Mouse (Mus musculus) gastrocnemius, adult 2 months (tissue): Measurements from ENCODE around the gene Ccdc71l. TPM values are rescaled to one million over a fixed set of nuclear protein-coding genes. Genes with fewer than 3 reads are reported as not detected.
A peak's percentile ranks its signal among the peaks of the same experiment; 100 is the strongest.

ENCODE experiments used
- DNase-seq: peaks from one replicate; pipeline ENCODE4 v3.0.0; 2022
- H3K27ac ChIP-seq: fragments of 200-600 bp; 2 replicates; pipeline ENCODE4 v1.8.1; 2022; ENCODE audit warnings: mild to moderate bottlenecking
- H3K4me3 ChIP-seq: fragments of 200-600 bp; 2 replicates; pipeline ENCODE4 v1.8.1; 2022; ENCODE audit warnings: mild to moderate bottlenecking, moderate library complexity
- CTCF ChIP-seq: fragments of 200-600 bp; IDR thresholded peaks from 2 replicates; pipeline ENCODE4 v1.8.1; 2022; ENCODE audit warnings: antibody characterized with exemption, mild to moderate bottlenecking, moderate library complexity
- intact Hi-C: fragments of 180-260 bp; cut with DNase I; formaldehyde crosslinking; loops from one replicate; pipeline ENCODE4 v1.15.1; 2025
- long read RNA-seq, 2 experiments: library from polyadenylated mRNA; stranded (forward); transcript quantifications; one replicate each; pipeline ENCODE4 v2.0.0; 2021
- total RNA-seq, 2 experiments: library from RNA; stranded (reverse); gene quantifications; 2 replicates each; pipeline ENCODE4 v1.2.3; 2021

The Ccdc71l gene
- total RNA-seq, result 1 to 10 TPM; 5.4 to 5.9 TPM
- long read RNA-seq, experiment 1, full-length matches to known transcripts, result 11 of 11 reads
- long read RNA-seq, experiment 1, partial matches to known transcripts, result 0 of 11 reads
- long read RNA-seq, experiment 1, other reads (novel, unspliced or antisense), result 0 of 11 reads
- long read RNA-seq, experiment 2, full-length matches to known transcripts, result 10 of 10 reads
- long read RNA-seq, experiment 2, partial matches to known transcripts, result 0 of 10 reads
- long read RNA-seq, experiment 2, other reads (novel, unspliced or antisense), result 0 of 10 reads

GRCm38 (mm10) chr12:32378528-32379295 is at the start of gene Ccdc71l:
Ccdc71l (plus strand) TSS chr12:32378704.
- no peak for TF ChIP-seq CTCF
- intact Hi-C loops, result loop anchor here (2.0 to 10.0 kb wide), 5 partner anchors 86 to 518 kb away; no protein-coding TSS in a partner anchor

DNA sequence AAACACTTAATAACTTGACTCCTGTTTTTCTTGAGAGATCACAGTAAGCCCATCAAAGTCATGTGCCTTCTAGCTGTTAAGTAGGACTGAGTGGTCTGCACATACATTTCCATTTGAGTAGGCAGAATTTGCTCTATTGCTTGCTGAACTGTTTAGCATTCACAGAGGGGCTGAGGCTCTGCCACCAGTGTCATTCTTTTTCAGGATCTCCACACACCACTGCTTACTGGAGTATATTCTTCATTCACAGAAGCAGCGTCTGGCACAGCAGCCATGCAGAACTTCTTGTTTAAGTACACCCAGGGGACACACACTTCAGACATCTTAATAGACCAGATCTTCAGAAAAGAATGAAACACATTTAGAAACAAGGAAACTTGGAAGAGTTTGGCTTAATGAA is 39.4 kb upstream of the Ccdc71l start:
- intact Hi-C loops, result no loop called here
- no peak overlapping the region for H3K27ac ChIP-seq
- H3K4me3 ChIP-seq, result no peak overlapping the region
- DNase-seq, result no peak
- no peak for TF ChIP-seq CTCF

More at GRCm38 (mm10) chr12:32378528-32379295, at the start of gene Ccdc71l:
- peak within 1 kb of the TSS; percentile 95 for H3K27ac ChIP-seq
- H3K4me3 ChIP-seq, result peak within 1 kb of the TSS; percentile 97
- peak; percentile 88 for DNase-seq

DNA sequence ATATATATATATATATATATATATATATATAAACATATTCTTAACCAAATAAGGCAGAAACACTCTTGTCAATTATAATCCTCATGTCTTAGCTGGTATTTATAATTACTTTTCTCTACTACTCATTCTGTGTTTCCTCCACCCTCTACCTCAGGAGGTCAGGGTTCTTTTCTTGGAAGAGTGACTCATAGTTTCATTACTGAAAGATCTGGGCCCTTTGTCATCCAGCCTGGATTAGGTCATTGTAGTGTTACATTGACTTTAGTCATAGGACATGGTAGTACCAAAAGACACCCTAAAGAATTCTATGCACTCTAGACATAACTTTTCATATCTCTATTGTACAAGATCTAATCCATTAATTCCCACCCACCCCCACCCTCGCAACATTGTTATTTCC is 35.0 kb upstream of the Ccdc71l start:
- Histone ChIP-seq H3K27ac (no peak overlapping the region), H3K4me3 (no peak overlapping the region)
- TF ChIP-seq CTCF, result no peak
- no peak for DNase-seq
- intact Hi-C loops, result no loop called here

DNA sequence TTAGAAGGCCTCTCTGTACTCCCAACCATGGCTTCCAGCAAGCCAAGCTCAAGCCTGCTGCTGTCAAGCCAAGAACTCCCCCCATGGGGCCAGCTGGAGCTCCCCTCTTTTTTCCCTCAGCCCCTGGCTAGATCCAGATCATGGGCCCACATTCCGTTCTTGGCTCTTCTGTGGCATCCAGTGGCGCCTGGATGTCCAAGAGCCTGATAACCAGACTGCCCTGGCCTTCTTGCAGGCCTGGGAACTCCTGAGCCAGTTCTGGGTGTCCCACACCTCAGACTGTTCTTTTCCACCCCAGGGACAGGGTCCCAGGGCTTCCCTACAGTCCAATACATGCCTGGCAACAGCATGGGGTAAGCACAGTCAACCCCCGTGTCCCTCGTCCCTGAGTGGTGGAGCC is 32.4 kb upstream of the Ccdc71l start:
- no peak overlapping the region for H3K4me3 ChIP-seq
- no peak overlapping the region for H3K27ac ChIP-seq
- DNase-seq, result peak; percentile 20
- TF ChIP-seq CTCF, result no peak
- intact Hi-C loops, result no loop called here

- H3K4me3 ChIP-seq, result no peak overlapping the region
Observed at GRCm38 (mm10) chr12:32348493-32348892, 30.0 kb upstream of the Ccdc71l start.

DNA sequence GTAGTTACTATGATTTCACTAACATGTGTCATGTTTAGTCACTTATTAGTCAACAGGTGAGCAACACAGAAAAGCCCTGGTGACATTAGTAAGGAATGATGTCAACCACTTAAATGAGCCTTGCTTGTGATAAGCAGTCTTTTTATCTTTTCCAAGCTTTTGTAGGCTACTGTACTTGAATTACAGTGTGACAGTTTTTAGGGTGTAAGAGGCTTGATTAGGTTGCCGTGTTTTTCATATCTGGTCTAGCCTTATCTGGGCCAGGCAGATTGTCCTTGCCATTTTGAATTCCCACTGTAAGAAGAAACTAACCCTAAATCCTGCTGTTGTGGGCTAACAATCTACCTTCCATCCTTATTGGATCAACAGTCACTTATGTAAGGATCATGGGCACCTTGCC is 26.6 kb upstream of the Ccdc71l start:
- Histone ChIP-seq H3K27ac (no peak overlapping the region), H3K4me3 (no peak overlapping the region)
- intact Hi-C loops, result no loop called here
- DNase-seq, result no peak
- no peak for TF ChIP-seq CTCF

More at GRCm38 (mm10) chr12:32348493-32348892, 30.0 kb upstream of the Ccdc71l start:
- no peak for DNase-seq
- H3K27ac ChIP-seq, result no peak overlapping the region
- intact Hi-C loops, result no loop called here
- no peak for TF ChIP-seq CTCF

- intact Hi-C loops, result loop anchor here (2.0 to 10.0 kb wide), 5 partner anchors 87 to 517 kb away; no protein-coding TSS in a partner anchor
- peak overlapping the region; percentile 97 for H3K4me3 ChIP-seq
- TF ChIP-seq CTCF, result peak; percentile 84
- peak; percentile 90 for DNase-seq
- peak overlapping the region; percentile 95 for H3K27ac ChIP-seq
Observed at GRCm38 (mm10) chr12:32379296-32379725, 807 bp downstream of the Ccdc71l start.

DNA sequence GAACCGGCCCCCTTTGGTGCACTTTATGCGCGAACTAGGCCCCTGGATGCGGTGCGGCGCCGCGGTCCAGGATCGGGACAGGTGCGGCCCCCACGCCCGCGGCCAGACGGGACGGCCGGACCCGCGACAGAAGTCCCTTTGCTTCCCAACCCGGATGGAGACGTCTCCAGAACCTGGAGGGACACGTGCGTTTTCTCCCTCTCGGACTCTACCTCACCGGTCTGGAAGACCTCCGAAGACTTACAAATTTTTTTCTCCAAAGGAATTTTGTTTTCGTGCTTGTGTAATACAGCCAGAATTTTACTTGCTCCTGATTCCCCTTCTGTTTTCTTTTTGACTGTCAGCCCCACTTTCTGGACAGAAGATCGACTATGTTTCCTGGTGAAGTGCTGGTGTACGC is 1.2 kb downstream of the Ccdc71l start:
- intact Hi-C loops, result loop anchor here (2.0 to 10.0 kb wide), 5 partner anchors 87 to 517 kb away; no protein-coding TSS in a partner anchor
- no peak for TF ChIP-seq CTCF
- Histone ChIP-seq H3K4me3 (peak overlapping the region; percentile 97), H3K27ac (peak overlapping the region; percentile 95)
- no peak for DNase-seq

GRCm38 (mm10) chr12:32380457-32380856 is 2.0 kb downstream of the Ccdc71l start:
- DNase-seq, result no peak
- Histone ChIP-seq H3K27ac (peak overlapping the region; percentile 1; the same call in 1 of the 2 replicates), H3K4me3 (peak overlapping the region; percentile 97)
- intact Hi-C loops, result no loop called here
- TF ChIP-seq CTCF, result no peak

DNA sequence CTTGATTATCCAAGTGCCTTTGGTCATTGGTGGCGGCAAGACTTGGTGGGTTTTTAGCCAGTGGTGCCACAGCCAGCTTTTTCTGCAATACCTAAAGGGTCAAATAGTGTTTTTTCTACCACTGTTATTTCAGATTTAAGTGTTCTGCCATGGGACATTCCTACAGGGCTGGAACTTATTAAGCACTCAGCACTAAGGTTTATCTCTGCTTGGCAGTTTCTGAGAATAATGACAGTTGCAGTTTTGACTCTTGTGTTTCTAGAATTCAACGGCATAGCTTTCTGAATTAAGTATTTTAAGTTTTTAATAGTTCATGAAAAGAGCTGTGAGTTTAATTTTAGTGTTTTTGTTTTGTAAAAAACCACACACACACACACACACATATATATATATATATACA is 2.5 kb downstream of the Ccdc71l start:
- DNase-seq, result no peak
- Histone ChIP-seq H3K4me3 (peak overlapping the region; percentile 97), H3K27ac (0 out of 2 replicates have a peak overlapping the region, but pooled peaks have one; percentile 1)
- intact Hi-C loops, result no loop called here
- no peak for TF ChIP-seq CTCF

GRCm38 (mm10) chr12:32419537-32419936 is 41.0 kb downstream of the Ccdc71l start:
- TF ChIP-seq CTCF, result no peak
- no peak overlapping the region for H3K27ac ChIP-seq
- no peak overlapping the region for H3K4me3 ChIP-seq
- DNase-seq, result no peak
- intact Hi-C loops, result no loop called here

- no peak for TF ChIP-seq CTCF
- Histone ChIP-seq H3K27ac (no peak overlapping the region), H3K4me3 (no peak overlapping the region)
- intact Hi-C loops, result no loop called here
- DNase-seq, result no peak
Observed at GRCm38 (mm10) chr12:32427832-32428231, 49.3 kb downstream of the Ccdc71l start.

- DNase-seq, result no peak
Observed at GRCm38 (mm10) chr12:32431004-32431403, 52.5 kb downstream of the Ccdc71l start.

More at GRCm38 (mm10) chr12:32431004-32431403, 52.5 kb downstream of the Ccdc71l start:
- no peak for TF ChIP-seq CTCF
- H3K4me3 ChIP-seq, result no peak overlapping the region
- H3K27ac ChIP-seq, result no peak overlapping the region
- intact Hi-C loops, result no loop called here

Other genes starting within 250 kb of the Ccdc71l start
- under 1 TPM; 0.45 to 0.48 TPM for gene Pik3cg, start 170.0 kb upstream of the Ccdc71l start, total RNA-seq